Mouse (Mus musculus) retina, adult 2 months (tissue): ENCODE results near the gene Trappc1.
"Not testable (repeated sequence)": the region's sequence is repeated elsewhere in the genome, so short reads cannot be mapped to it uniquely, and the experiment has no call there.

Experiments used
- DNase-seq: peaks from one replicate; pipeline ENCODE4 v3.0.0-alpha.2; 2012; ENCODE audit warnings: low read depth, low spot score

The Trappc1 gene

GRCm38 (mm10) chr11:69323667-69324111 lies at the start of gene Trappc1, which contains the start of gene Cntrob:
Gene Trappc1 (plus strand): TSS chr11:69323980.
Gene Cntrob (minus strand): TSS chr11:69323775.
- peak; percentile 92 for DNase-seq

- DNase-seq, result no peak
These were observed 48.1 kb upstream of the Trappc1 start for GRCm38 (mm10) chr11:69275650-69276049.

DNA sequence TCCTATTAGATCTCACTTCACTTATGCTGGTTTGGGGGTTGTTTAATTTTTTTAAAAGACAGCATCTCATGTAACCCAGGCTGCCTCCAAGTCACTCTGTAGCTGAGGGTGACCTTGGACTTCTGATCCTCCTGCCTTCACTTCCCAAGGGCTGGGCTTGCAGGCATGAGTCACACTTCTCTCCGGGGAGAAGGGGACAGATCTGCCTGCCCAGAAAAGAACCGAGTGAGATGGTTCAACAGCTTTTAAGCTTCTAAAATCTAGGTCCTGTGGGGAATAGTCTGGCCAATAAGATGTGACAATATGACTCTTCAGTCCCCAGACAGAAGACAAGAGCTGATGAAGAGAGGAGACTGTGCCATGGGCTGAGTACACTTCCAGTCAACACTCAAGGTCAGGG lies 47.7 kb upstream of the Trappc1 start:
- no peak for DNase-seq

- no peak for DNase-seq
These were observed 46.5 kb upstream of the Trappc1 start for GRCm38 (mm10) chr11:69277267-69277666.

- DNase-seq, result no peak
These were observed 32.7 kb upstream of the Trappc1 start for GRCm38 (mm10) chr11:69291111-69291510.

DNA sequence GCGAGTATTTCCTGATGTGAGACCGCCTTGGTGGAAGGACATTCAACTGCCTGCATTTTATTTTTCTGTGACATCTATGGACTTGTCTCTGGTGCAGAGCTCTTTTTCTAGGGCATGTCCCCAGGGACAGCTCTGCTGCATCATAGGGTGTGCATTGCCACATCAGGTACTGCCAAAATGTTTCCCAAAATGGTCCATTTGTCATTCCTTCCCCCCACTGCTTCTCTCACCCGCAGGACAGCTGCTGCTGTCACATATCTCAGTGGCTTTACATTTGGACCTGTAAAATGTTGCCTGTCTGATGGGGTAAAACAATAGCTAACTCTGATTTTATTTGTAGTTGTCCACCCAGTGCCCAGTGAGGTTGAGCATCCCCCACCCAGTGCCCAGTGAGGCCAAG lies 28.5 kb upstream of the Trappc1 start:
- DNase-seq, result no peak

DNA sequence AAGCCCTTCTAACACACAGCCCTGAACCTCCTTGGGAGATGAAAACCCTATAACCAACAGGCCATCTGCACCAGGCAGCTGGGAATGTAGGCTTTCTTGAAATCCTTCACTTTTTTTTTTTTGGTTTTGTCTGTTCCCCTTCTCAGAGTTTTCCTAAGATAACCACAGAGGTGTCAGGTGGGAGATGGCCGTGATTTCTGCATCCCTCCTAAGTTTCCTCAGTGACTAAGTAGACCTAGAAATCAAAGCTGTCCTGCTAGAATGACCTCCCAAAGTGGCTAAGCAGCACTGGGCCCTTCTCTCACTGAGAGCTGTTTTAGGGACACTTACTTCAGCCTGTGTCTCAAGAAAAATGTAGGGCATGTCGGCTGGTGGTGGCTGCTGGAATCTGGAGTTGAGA lies 26.0 kb upstream of the Trappc1 start:
- no peak for DNase-seq

GRCm38 (mm10) chr11:69298231-69298630 lies 25.5 kb upstream of the Trappc1 start:
- no peak for DNase-seq

DNA sequence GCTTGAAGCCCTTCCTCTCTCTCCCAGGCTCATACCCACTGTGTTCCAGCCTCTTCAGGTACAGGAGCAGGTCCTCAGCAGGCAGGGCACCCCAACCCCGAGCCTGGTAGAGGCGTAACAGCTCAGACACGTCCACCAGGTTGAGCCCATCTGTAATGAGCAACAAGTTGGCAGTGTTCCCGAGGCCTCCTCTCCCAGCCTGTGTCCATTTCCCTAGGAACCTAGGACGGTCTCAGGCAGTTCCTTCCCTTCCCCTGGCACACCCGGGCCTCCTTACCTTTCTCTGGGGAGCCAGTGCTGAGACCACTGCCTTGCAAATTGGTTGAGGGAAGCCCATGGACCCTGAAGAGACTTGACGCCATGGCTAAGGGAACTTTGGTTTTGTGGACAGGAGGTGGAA lies 21.0 kb upstream of the Trappc1 start:
- DNase-seq, result no peak

- no peak for DNase-seq
These were observed 18.5 kb upstream of the Trappc1 start for GRCm38 (mm10) chr11:69305291-69305690.

DNA sequence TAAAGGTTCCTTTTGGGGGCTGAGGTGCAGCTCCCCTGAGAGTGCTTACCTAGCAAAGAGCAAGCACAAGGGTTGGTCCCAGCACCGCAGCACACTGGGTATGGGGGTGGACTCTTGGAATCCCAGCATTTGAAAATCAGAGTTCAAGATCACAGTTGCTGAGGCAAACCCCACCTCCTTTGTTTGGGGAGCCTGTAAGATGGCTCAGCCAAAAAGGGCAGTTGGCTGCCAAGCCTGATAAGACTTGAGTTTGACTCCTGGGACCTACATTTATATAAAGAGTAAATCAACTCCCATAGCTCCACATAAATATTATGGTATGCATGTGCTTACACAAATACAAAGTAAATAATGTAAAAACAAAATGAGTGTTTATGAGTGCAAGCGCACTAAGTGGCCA lies 17.7 kb upstream of the Trappc1 start:
- DNase-seq, result no peak

GRCm38 (mm10) chr11:69311266-69311665 lies 12.5 kb upstream of the Trappc1 start:
- no peak for DNase-seq

DNA sequence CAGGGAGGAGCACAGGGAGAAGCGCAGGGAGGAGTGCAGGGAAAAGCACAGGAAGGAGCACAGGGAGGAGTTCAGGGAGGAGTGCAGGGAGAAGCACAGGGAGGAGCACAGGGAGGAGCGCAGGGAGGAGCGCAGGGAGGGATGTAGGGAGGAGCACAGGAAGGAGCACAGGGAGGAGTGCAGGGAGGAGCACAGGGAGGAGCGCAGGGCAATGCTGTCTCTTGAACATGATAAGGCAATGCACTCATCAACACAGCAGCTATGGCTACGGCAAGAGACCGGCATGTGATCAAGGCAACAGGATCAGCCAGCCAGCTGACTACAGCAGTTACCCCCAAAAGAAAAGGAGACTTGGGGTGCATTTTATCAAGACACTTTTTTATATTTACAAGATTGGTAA lies 7.4 kb upstream of the Trappc1 start:
- DNase-seq, result no peak

- not testable (repeated sequence) for DNase-seq
These were observed 5.8 kb upstream of the Trappc1 start for GRCm38 (mm10) chr11:69318000-69318399.

- DNase-seq, result no peak
These were observed 2.2 kb upstream of the Trappc1 start for GRCm38 (mm10) chr11:69321580-69321979.

DNA sequence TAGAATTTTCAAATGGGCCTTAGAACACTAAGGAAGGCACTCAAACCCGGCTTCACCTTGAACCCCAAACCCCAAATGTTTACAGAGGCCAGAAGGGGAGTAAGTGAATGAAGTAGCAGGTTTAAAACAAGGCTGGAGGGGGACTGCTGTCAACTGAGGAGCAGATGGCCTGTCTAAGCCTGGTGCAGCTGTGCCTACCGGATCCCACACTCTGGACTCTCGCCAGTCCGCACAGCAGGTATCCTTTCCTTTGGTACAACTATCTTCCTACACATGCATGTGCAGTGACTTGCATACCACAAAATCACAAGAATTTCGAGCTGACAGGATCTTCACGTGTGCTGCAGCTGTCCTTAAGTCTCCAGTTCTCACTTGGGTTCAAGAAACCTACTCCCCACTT lies 1.8 kb upstream of the Trappc1 start:
- no peak for DNase-seq

DNA sequence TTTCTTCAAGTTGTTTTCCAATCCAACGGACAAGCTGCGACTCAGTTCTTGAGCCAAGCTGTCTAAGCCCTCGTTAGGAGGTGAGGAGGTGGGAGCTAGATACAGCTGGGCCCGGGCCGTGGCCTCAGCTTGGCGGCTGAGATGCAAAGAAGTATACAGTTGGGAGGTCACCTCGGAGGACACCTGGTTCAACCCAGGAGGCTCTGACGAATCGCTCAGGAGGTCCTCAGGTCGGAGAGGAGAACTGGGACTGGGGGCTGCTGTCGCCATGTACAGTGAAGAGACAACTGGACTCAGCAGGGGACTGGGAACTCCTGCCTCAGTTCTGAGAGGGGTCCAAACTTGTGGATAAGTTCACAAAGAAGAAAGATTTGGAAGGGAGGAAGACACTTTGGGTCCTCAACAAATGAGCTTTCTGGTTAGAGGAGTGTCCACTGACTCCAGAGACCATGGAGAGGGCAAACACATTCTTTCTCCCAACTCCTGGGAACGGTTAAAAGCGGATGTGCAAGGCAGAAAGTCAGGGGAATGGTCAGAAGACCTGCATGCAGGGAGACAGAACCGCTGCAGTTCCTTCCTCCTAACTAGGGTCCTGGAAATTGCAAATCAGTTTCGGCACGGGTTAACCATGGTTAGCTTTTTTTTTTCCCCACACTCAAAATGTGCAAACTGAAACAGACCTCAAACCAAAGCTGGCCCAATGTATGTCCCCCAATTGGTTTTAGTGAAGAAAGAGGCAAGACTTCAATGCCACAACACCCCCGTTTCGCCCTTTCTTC lies 898 bp upstream of the Trappc1 start:
- no peak for DNase-seq

DNA sequence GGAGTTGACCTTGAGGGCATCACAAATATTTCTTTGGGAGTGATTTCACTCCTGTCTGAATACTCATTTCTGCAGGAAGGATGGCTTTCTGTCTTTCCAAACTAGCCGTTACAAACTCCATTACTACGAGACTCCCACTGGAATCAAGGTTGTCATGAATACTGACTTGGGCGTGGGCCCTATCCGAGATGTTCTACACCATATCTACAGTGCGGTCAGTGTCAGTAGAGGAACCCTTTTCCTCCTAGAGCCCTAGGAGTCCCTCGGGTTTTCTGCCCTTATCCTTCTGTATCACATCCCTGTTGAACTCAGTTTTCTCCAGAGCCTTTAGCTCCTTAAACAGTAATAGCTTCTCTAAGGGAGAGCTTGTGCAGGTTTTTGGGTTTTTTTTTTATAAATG lies 969 bp downstream of the Trappc1 start:
- no peak for DNase-seq

- DNase-seq, result peak; percentile 64
These were observed 2.0 kb downstream of the Trappc1 start, which contains the start of gene Kcnab3 for GRCm38 (mm10) chr11:69325628-69326407. Gene Kcnab3 (plus strand): TSS chr11:69326258.

DNA sequence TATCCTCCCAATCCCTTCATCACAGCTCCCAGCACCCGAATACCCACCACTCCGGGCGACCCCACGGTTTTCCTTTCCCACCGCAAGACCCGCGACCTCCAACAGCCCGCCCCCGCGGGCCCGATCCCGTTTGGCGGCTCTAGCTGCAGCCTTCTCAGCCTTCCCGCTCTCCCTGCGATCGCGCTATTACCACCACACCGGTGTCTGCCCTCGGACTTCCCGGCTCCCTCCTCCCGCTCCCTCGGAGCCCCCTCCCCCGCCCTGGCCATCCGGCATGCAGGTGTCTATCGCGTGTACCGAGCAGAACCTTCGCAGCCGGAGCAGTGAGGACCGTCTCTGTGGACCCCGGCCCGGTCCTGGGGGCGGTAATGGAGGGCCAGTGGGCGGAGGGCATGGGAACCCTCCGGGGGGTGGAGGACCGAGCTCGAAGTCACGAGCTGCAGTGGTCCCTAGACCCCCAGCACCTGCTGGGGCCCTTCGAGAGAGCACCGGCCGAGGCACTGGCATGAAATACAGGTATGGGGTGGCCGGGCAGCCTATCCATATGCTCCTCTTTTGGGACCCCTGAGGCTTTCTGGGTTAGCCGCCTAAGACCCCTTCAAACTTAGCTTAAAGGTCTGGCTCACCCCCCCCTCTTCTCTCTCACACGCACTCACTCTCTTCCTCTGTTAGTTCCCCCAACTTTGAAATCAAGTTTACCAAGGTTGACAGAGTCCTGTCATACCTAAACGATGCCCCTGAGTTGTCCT lies 2.8 kb downstream of the Trappc1 start:
- DNase-seq, result no peak

DNA sequence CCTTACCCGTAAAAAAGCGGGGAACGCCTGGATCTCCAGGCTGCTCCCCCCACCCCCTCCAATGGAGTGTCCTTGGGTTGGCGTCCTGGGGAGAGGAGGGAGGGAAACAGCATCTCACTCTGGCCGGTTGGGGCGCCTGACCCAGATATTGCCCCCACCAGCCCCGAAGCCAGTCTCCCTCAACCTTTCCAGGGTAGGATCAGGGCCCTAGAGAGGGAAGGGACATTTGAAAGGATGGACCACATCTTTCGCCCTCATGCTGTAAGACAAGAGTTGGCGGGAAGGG lies 3.3 kb downstream of the Trappc1 start:
- no peak for DNase-seq

- DNase-seq, result no peak
These were observed 3.9 kb downstream of the Trappc1 start for GRCm38 (mm10) chr11:69327648-69328047.
